Mouse (Mus musculus) embryonic fibroblast, embryonic 13.5 days (primary cell): ENCODE measurements around the gene Spint2.

ENCODE experiments used
- CTCF ChIP-seq: IDR thresholded peaks from 2 replicates; pipeline ENCODE4 v1.5.1; 2011; ENCODE audit warnings: mild to moderate bottlenecking, control low read depth, low read length, moderate library complexity, borderline replicate concordance; ENCODE audit not compliant: insufficient read depth
- POLR2A ChIP-seq: IDR thresholded peaks from 2 replicates; pipeline ENCODE4 v1.6.1; 2011; ENCODE audit warnings: low read depth, mild to moderate bottlenecking, control low read depth, low read length, moderate library complexity

DNA sequence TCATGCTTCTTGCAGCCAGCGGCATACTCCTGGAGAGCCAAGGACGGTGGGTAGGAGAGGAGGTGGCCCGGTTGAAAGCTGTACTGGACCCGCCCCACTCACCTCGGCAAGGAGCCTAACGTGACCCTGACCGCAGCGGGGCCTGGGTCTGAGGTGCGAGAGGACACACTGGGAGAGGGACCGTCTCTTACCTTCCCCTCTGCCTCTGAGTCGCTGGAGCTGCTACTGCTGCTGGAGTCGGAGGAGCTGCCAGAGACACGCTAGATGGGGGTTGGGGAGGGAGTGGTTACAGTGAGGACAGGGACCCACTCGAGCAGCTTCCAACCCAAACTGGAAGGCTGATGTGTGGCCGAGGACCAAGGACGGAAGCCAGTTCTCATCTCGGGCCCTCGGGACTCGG is 34.0 kb downstream of the Spint2 start:
- TF ChIP-seq CTCF (no peak), POLR2A (no peak; the same call in 1 of the 2 replicates)
